Mouse (Mus musculus) kidney, postnatal 14 days (tissue): ENCODE results near the gene Klra1.
"Not testable (repeated sequence)": the region's sequence is repeated elsewhere in the genome, so short reads cannot be mapped to it uniquely, and the experiment has no call there.

ENCODE experiments used
- DNase-seq: peaks from one replicate; pipeline ENCODE4 v3.0.0; 2022; ENCODE audit warnings: mixed read lengths

The Klra1 gene

DNA sequence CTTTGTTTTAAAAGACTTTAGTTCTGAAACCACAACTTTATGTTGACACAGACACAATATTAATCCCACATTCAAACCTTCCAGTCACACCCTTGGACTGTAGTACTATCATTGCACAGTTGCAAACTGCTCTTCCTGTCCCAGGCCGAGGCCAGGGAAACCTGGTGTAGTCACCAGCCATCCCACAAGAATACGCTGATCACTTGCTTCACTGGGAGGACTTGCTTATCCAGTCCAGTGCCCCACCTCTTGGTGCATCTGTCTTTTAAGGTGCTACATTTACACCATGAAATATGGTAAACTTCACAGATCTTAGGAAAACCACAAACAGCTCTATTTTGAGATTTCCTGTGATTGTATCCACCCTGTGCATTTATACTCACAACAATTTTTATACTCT lies at the start of gene Klra1:
Gene Klra1 (minus strand): TSS at position 125 of the 400 bp plus-strand sequence.
- DNase-seq, result no peak

DNA sequence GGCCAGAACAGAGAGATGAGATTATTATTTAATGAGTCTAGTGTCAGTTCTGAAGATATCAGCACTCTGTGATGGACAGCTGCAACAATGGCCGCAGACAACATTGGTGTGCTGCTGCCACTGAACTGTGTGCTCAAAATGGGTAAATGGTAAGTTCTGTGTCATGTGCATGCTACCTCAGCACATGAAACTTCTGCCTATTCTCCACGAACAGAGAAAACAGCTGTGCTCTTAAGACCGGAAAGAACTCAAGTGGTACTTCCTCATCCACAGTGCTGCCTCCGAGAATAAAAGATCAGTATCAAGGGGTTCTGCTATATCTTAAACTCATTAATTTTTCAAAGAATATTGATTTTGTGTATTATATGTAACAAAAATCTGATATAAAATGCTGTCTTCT lies 42.8 kb upstream of the Klra1 start:
- DNase-seq, result no peak

DNA sequence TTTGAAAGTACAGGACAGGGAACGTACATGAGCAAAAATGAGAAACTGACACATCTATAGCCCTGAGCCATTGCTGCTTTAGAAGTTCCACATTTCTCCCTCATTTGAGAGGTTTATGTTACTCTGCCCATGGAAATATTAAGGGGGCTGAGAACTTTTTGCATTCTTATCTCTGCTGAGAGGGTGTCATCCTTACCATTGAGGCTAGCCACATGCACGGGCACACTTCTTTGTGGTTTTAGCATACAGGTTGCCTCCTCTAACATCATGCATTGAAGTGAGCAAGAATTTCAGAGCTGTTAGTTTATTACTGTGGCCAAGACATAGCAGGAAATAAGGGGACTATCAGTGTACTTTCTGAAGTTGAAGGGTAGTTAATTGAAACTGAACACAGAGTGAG lies 32.5 kb upstream of the Klra1 start:
- no peak for DNase-seq

DNA sequence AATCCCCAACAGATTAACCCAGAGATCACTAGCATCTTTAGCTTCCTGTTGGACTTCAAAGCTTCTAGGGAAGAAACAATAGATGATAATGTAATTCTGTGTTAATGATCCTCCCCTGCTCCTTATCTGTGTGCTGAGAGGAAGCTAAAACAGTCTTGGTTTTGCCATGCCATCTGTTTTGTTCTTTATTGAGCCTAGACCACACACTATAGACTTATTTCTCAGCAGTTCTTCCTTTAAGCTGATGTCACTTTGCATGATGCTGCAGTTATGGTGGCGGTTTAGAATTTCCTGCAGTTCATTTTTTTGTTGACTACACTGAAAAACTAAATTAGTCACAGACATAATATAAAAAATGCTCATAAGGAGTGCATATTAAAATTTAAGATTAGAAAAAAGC lies 18.2 kb upstream of the Klra1 start:
- no peak for DNase-seq

DNA sequence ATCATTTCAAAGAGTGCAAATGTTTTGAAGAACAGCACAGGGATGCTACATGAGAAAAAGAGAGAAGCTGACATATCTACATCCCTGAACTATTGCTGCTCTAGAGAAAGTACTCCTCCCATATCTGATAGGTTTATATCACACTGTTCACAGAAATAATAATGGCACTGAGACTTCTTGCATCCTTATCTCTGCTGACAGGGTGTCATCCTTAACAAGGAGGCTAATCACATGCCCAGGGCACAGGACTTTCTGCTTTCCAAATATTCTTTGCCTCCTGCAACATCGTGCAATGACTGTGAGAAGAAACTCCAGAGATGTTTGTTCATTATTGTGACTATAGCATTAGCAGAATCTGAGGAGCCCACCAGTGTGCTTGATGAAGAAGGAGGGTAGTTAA lies 871 bp downstream of the Klra1 start:
- DNase-seq, result no peak

DNA sequence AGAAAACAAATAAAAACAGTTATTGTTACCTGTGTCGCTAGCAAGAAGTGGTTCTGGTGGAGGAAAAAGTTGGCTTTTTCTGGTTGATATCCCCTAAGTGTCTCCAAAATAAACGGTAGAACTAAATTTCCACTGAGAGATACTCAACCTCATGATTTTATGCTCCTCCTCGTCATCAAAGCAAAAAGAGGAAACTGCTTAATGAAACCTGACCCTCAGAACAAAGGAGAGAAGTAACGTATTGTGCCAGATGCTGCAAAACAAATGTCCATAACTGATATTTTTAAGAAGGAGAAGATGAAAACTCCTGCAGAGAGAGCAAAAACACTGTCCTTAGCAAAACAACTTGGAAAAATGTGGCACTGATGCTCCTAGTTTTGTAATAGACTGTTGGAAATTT lies 4.3 kb downstream of the Klra1 start:
- no peak for DNase-seq

DNA sequence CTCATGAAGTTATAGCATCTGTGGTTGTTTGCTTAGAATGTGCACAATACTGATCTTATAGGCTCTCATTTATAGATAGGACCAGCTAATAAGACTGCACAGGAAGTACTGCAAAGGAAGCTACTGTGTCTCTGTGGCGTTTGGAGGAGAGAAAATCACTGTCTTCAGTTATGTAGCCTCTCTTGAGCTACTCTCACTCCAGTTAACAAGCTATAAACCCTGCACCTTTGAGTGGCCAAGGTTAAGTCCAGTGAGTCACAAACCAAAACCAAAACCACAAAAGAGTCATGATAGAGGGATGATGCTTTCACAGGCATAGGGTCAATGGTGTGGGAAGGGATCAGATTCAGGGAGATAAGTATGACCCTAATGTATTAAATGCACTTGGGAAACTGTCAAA lies 41.3 kb downstream of the Klra1 start:
- not testable (repeated sequence) for DNase-seq

DNA sequence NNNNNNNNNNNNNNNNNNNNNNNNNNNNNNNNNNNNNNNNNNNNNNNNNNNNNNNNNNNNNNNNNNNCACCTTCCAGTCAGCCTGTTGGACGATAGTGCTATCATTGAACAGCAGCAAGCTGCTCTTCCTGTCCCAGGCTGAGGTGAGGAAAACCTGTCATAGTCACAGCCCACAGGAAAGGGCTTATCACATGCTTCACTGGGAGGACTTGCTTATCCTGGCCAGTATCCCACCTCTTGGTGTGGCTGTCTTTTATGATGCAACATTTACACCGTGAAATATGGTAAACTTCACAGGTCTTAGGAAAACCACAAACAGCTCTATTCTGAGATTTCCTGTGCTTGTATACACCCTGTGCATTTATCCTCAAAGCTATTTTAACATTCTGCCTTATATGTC lies 44.7 kb downstream of the Klra1 start:
- not testable (repeated sequence) for DNase-seq

DNA sequence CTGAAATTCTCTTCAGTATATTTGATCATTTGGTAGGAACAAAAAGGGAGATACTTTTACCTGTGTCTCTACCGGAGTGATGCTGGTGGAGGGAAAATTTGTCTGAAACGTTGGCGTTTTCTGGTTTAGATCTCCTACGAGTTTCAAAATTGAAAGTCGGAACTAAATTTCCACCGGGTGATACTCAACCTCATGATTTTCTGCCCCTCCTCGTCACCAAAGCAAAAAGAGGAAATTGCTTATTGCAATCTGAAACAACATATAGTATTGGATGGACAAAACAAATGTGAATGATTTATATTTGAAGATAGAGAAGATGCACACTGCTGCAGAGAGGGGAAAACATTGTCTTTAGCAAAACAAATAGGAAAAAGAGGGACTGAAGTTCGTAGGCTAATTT lies 49.3 kb downstream of the Klra1 start, which contains the start of gene Klra3:
Gene Klra3 (minus strand): TSS at position 164 of the 400 bp plus-strand sequence.
- no peak for DNase-seq
